Mouse (Mus musculus): ENCODE results near the gene Cd55b. TPM values are rescaled to one million over a fixed set of nuclear protein-coding genes. Genes with fewer than 3 reads are reported as not detected.
A peak's percentile ranks its signal among the peaks of the same experiment; 100 is the strongest.

The Cd55b gene
- total RNA-seq, 2 experiments from 2014 or later: 0.67 to 1.2 TPM

- intact Hi-C loops (cut with DNase I): no loop called here
- DNase-seq: no peak
- H3K4me3 ChIP-seq: no peak overlapping the region
- no peak overlapping the region for H3K27ac ChIP-seq
- no peak for TF ChIP-seq CTCF (IDR thresholded peaks at IDR 0.05)
These were observed 44.9 kb downstream of the Cd55b start for GRCm38 (mm10) chr1:130377726-130378429.

DNA sequence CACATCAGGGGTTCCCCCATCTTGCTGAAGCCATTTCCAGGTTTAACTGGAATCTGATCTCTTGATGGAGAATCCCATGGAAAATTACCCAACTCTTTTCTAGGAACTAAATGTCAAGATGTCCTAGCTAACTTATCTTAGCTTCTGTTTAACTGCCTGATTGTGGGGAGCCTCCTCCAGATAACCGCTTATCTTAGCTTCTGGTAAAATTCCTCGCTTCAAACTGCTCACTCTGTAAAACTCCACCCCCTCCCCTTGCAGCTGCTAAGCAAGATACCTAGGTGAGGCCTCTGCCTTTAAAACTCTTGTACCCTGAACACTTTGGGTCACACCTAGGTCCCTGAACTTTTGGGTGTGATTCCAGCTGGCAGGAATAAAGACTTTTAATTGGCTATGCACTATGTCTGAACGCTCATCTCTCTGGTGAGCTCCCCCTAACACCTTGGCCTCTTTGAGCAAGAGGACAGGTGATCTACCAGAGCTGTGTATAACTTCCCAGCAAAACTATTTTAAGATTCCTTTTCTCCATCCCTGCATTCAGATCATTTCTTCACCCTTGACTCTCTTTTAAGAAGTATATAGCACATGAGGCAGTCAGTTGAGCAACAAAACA lies 48.5 kb downstream of the Cd55b start:
- TF ChIP-seq CTCF (IDR thresholded peaks at IDR 0.05): no peak
- no peak overlapping the region for H3K4me3 ChIP-seq
- DNase-seq: no peak
- no peak overlapping the region for H3K27ac ChIP-seq
- intact Hi-C loops (cut with DNase I): loop anchor here (5.0 kb wide), 2 partner anchors 207 to 1502 kb away; no protein-coding TSS in a partner anchor

- intact Hi-C loops (cut with DNase I): loop anchor here (5.0 kb wide), 2 partner anchors 206 to 1501 kb away; no protein-coding TSS in a partner anchor
- no peak for TF ChIP-seq CTCF (IDR thresholded peaks at IDR 0.05)
- H3K4me3 ChIP-seq: no peak overlapping the region
- H3K27ac ChIP-seq: no peak overlapping the region
- DNase-seq: no peak
These were observed 49.3 kb downstream of the Cd55b start for GRCm38 (mm10) chr1:130373398-130374083.

DNA sequence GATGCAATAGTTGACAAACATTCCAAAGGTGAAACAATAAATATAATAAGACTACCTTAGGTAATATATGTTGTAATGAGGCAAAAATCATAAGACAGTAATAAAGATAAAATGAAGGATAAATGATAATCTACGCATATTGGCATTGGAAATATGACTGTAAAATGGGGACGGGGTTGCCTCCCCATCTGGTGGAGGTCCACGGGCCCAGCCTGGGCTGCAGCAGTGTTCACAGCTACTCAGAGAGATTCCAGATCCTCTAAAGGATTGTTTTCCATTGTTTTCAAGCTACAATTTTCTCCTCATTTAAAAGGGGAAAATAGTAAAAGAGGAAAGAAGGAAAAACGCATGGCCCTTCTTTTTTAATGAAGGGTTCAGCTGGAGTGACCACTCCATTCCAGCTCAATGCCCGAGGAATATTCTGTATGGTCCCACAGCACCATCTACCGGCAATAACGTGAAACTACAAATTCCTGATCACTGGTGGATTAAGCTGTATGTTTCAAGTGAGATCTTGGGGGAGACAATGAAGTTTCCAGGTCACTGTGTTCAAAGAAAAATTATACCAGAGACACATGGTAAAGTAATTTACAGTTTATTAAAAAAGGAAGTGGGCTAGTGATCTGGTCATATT lies 50.8 kb downstream of the Cd55b start:
- peak; percentile 20 for DNase-seq

GRCm38 (mm10) chr1:130371291-130371690 lies 51.5 kb downstream of the Cd55b start:
- H3K27ac ChIP-seq: no peak overlapping the region
- TF ChIP-seq CTCF (IDR thresholded peaks at IDR 0.05): no peak
- intact Hi-C loops (cut with DNase I): loop anchor here (5.0 kb wide), 2 partner anchors 204 to 1499 kb away; no protein-coding TSS in a partner anchor
- DNase-seq: no peak
- no peak overlapping the region for H3K4me3 ChIP-seq

More for the DNA sequence above, 50.8 kb downstream of the Cd55b start:
- no peak overlapping the region for H3K4me3 ChIP-seq
- H3K27ac ChIP-seq: no peak overlapping the region
- TF ChIP-seq CTCF (IDR thresholded peaks at IDR 0.05): peak; percentile 86
- intact Hi-C loops (cut with DNase I): loop anchor here (5.0 kb wide), 2 partner anchors 205 to 1500 kb away; no protein-coding TSS in a partner anchor

DNA sequence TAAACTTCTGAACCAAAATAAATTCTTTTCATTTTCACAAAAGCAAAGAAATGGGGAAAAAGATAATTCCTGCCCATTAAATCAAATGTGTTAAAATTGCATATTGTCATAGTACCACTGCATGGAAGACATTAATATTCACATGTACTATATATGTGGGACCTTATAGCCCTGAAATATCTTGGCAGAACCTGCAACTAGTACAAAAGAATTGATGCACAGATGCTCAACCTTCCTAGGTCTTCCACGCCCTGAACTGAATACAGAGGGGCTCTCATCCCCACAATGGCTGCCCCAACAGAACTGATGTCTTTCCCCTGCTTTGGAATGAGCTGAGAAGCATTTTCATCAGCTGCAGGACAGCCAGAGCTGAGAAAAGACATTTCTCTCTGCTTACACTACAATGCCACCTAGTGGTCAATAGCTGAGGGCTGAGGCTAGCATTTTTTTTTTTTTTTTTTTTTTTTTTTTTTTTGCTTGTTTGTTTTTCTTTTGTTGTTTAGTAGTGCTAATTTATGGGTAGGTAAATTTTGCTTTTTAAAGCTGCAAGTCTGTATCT lies 72.7 kb downstream of the Cd55b start:
- H3K27ac ChIP-seq: no peak overlapping the region
- TF ChIP-seq CTCF (IDR thresholded peaks at IDR 0.05): peak; percentile 76
- no peak overlapping the region for H3K4me3 ChIP-seq
- intact Hi-C loops (cut with DNase I): no loop called here
- DNase-seq: no peak

DNA sequence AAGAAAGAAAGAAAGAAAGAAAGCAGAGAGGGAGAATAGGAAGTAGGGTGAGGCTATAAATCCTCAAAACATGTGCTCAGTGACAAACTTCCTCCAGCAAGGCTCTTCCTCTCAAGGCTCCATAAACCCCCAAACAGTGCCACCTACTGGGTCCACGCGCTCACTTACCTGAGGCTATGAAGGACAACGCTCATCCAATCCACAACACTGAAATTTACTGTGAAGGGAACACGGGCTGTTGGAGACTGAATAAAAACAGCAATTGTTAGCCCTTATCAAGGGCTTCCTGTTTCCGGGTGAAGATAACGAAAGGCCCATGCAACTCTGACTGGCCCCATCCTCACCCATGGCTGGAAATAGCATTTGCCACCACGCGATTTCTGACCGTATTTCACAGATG lies 80.4 kb downstream of the Cd55b start:
- DNase-seq: no peak
- intact Hi-C loops (cut with DNase I): no loop called here
- no peak overlapping the region for H3K27ac ChIP-seq
- H3K4me3 ChIP-seq: no peak overlapping the region
- no peak for TF ChIP-seq CTCF (IDR thresholded peaks at IDR 0.05)

Other genes starting within 250 kb of the Cd55b start
- 10 to 100 TPM; 47.7 to 77.9 TPM for gene Cd55, start 39.7 kb upstream of the Cd55b start, total RNA-seq (2021)
- not detected for gene Zp3r, start 206.6 kb upstream of the Cd55b start, total RNA-seq (2021)
- gene C4bp, start 238.6 kb upstream of the Cd55b start, total RNA-seq (2021): not detected

All from gastrocnemius, adult 2 months (tissue).